Mouse (Mus musculus) lung, embryonic 15.5 days (tissue): ENCODE results near the gene Chil1. TPM values are rescaled to one million over a fixed set of nuclear protein-coding genes. Genes with fewer than 3 reads are reported as not detected.
A peak's percentile ranks its signal among the peaks of the same experiment; 100 is the strongest.

ENCODE experiments used
- ATAC-seq: fragments of 200-750 bp; cut with Nextera tagmentation; 2 replicates; pipeline ENCODE4 v1.8.0; 2017; ENCODE audit warnings: moderate number of reproducible peaks, borderline replicate concordance; ENCODE audit not compliant: low FRiP score, low TSS enrichment; ENCODE audit errors: extremely low read depth
- H3K27ac ChIP-seq: fragments of 300-500 bp; sonication (generic); 2 replicates; pipeline ENCODE4 v1.5.1; 2015; ENCODE audit warnings: moderate library complexity, mild to moderate bottlenecking, inconsistent platforms
- H3K27me3 ChIP-seq: fragments of 300-500 bp; sonication (generic); 2 replicates; pipeline ENCODE4 v1.6.1; 2015; ENCODE audit warnings: inconsistent platforms
- H3K36me3 ChIP-seq: fragments of 300-500 bp; sonication (generic); 2 replicates; pipeline ENCODE4 v1.6.1; 2015; ENCODE audit warnings: inconsistent platforms
- H3K4me1 ChIP-seq: fragments of 300-500 bp; sonication (generic); 2 replicates; pipeline ENCODE4 v1.6.1; 2015; ENCODE audit warnings: inconsistent platforms
- H3K4me2 ChIP-seq: fragments of 300-500 bp; sonication (generic); 2 replicates; pipeline ENCODE4 v1.6.1; 2015; ENCODE audit warnings: inconsistent platforms, mild to moderate bottlenecking, moderate library complexity
- H3K4me3 ChIP-seq: fragments of 300-500 bp; sonication (generic); 2 replicates; pipeline ENCODE4 v1.5.1; 2015; ENCODE audit warnings: mild to moderate bottlenecking, inconsistent platforms
- H3K9ac ChIP-seq: fragments of 300-500 bp; sonication (generic); 2 replicates; pipeline ENCODE4 v1.6.1; 2015; ENCODE audit warnings: inconsistent platforms
- H3K9me3 ChIP-seq: fragments of 300-500 bp; sonication (generic); 2 replicates; pipeline ENCODE4 v1.6.1; 2016; ENCODE audit warnings: inconsistent platforms
- WGBS: fragments of 180-500 bp; shearing (Covaris S2); methylation state at CpG from one replicate; pipeline ENCODE4 v1.1.7; 2015; 5-methylcytosine and 5-hydroxymethylcytosine counted together
- polyA plus RNA-seq: library from polyadenylated mRNA; unstranded; fragments of >200 nt; fragmentation: Nextera tagmentation; extraction: Ambion mirVana; gene quantifications from 2 replicates; pipeline ENCODE4 v1.2.1, GENCODE M21; 2015

The Chil1 gene
- 0.60 and 1.1 TPM in 2 replicates for polyA plus RNA-seq

- no peak within 1 kb of the TSS for H3K27ac ChIP-seq
- no peaks in the 10 kb centered on the region for H3K36me3 ChIP-seq
- no peak within 1 kb of the TSS for H3K4me3 ChIP-seq
- H3K27me3 ChIP-seq = no peaks in the 10 kb centered on the region
- WGBS = 50% methylated on average over 4 of the region's 4 CpGs
- H3K9me3 ChIP-seq = no peaks in the 10 kb centered on the region
- no peaks in the 10 kb centered on the region for H3K4me1 ChIP-seq
- no peak for ATAC-seq
- no peak within 1 kb of the TSS for H3K9ac ChIP-seq
- no peak within 1 kb of the TSS for H3K4me2 ChIP-seq
Measured at GRCm38 (mm10) chr1:134182025-134182424, at the start of gene Chil1. TSS of gene Chil1 (plus strand) at chr1:134182176.

GRCm38 (mm10) chr1:134133316-134133715 lies 48.7 kb upstream of the Chil1 start:
- Histone ChIP-seq H3K36me3 (no peaks in the 10 kb centered on the region), H3K4me1 (no peaks in the 10 kb centered on the region), H3K9me3 (no peaks in the 10 kb centered on the region), H3K4me3 (no peak overlapping the region), H3K9ac (no peak overlapping the region), H3K27ac (no peak overlapping the region), H3K27me3 (no peaks in the 10 kb centered on the region), H3K4me2 (no peak overlapping the region)
- WGBS = 56% methylated on average over 11 of the region's 11 CpGs
- ATAC-seq = no peak

GRCm38 (mm10) chr1:134136351-134136750 lies 45.6 kb upstream of the Chil1 start:
- H3K9me3 ChIP-seq = no peaks in the 10 kb centered on the region
- H3K4me3 ChIP-seq = no peak overlapping the region
- WGBS = 54% methylated on average over 3 of the region's 3 CpGs

GRCm38 (mm10) chr1:134138424-134138823 lies 43.6 kb upstream of the Chil1 start:
- Histone ChIP-seq H3K27ac (no peak overlapping the region), H3K27me3 (no peaks in the 10 kb centered on the region), H3K4me2 (no peak overlapping the region), H3K36me3 (no peaks in the 10 kb centered on the region), H3K9me3 (no peaks in the 10 kb centered on the region), H3K4me1 (no peaks in the 10 kb centered on the region), H3K4me3 (no peak overlapping the region), H3K9ac (no peak overlapping the region)
- ATAC-seq = no peak
- 73% methylated on average over 9 of the region's 9 CpGs for WGBS

More at GRCm38 (mm10) chr1:134136351-134136750, 45.6 kb upstream of the Chil1 start:
- Histone ChIP-seq H3K36me3 (no peaks in the 10 kb centered on the region), H3K9ac (no peak overlapping the region), H3K27ac (no peak overlapping the region), H3K27me3 (no peaks in the 10 kb centered on the region), H3K4me2 (no peak overlapping the region), H3K4me1 (no peaks in the 10 kb centered on the region)
- no peak for ATAC-seq

GRCm38 (mm10) chr1:134142363-134142794 lies 39.6 kb upstream of the Chil1 start:
- ATAC-seq = no peak
- H3K27ac ChIP-seq = no peak overlapping the region
- no peak overlapping the region for H3K9ac ChIP-seq
- H3K4me1 ChIP-seq = no peaks in the 10 kb centered on the region
- H3K9me3 ChIP-seq = no peaks in the 10 kb centered on the region
- H3K27me3 ChIP-seq = no peaks in the 10 kb centered on the region
- no peak overlapping the region for H3K4me2 ChIP-seq
- 58% methylated on average over 4 of the region's 4 CpGs for WGBS
- no peak overlapping the region for H3K4me3 ChIP-seq
- no peaks in the 10 kb centered on the region for H3K36me3 ChIP-seq

GRCm38 (mm10) chr1:134146066-134146465 lies 35.9 kb upstream of the Chil1 start:
- Histone ChIP-seq H3K9ac (no peak overlapping the region), H3K27me3 (no peaks in the 10 kb centered on the region), H3K4me2 (no peak overlapping the region), H3K9me3 (no peaks in the 10 kb centered on the region), H3K4me1 (no peaks in the 10 kb centered on the region), H3K4me3 (no peak overlapping the region), H3K27ac (no peak overlapping the region), H3K36me3 (no peaks in the 10 kb centered on the region)
- no peak for ATAC-seq
- 80% methylated on average over 8 of the region's 8 CpGs for WGBS

- WGBS = 45% methylated on average over 8 of the region's 8 CpGs
- no peak overlapping the region for H3K27ac ChIP-seq
- ATAC-seq = no peak
- no peak overlapping the region for H3K4me2 ChIP-seq
- H3K9me3 ChIP-seq = no peaks in the 10 kb centered on the region
- no peak overlapping the region for H3K9ac ChIP-seq
- H3K4me1 ChIP-seq = no peaks in the 10 kb centered on the region
- no peaks in the 10 kb centered on the region for H3K27me3 ChIP-seq
- H3K36me3 ChIP-seq = no peaks in the 10 kb centered on the region
- no peak overlapping the region for H3K4me3 ChIP-seq
Measured at GRCm38 (mm10) chr1:134150076-134150475, 31.9 kb upstream of the Chil1 start.

- H3K9me3 ChIP-seq = no peaks in the 10 kb centered on the region
- no peak overlapping the region for H3K4me2 ChIP-seq
- 92% methylated on average over 9 of the region's 9 CpGs for WGBS
- ATAC-seq = no peak
- H3K27ac ChIP-seq = no peak overlapping the region
- H3K4me1 ChIP-seq = no peaks in the 10 kb centered on the region
- no peak overlapping the region for H3K9ac ChIP-seq
- H3K36me3 ChIP-seq = no peaks in the 10 kb centered on the region
- no peaks in the 10 kb centered on the region for H3K27me3 ChIP-seq
- no peak overlapping the region for H3K4me3 ChIP-seq
Measured at GRCm38 (mm10) chr1:134150745-134151144, 31.2 kb upstream of the Chil1 start.

- 32% methylated on average over 13 of the region's 13 CpGs for WGBS
- Histone ChIP-seq H3K27ac (no peak overlapping the region), H3K4me1 (no peaks in the 10 kb centered on the region), H3K9ac (no peak overlapping the region), H3K9me3 (no peaks in the 10 kb centered on the region), H3K36me3 (no peaks in the 10 kb centered on the region), H3K4me2 (no peak overlapping the region), H3K4me3 (no peak overlapping the region), H3K27me3 (no peaks in the 10 kb centered on the region)
- ATAC-seq = peak; percentile 63; the same call in 1 of the 2 replicates
Measured at GRCm38 (mm10) chr1:134151655-134152412, 30.1 kb upstream of the Chil1 start.

- Histone ChIP-seq H3K4me3 (no peak overlapping the region), H3K9me3 (no peaks in the 10 kb centered on the region), H3K4me2 (no peak overlapping the region), H3K4me1 (no peaks in the 10 kb centered on the region), H3K36me3 (no peaks in the 10 kb centered on the region), H3K9ac (no peak overlapping the region), H3K27me3 (no peaks in the 10 kb centered on the region), H3K27ac (no peak overlapping the region)
- 60% methylated on average over 21 of the region's 21 CpGs for WGBS
- no peak for ATAC-seq
Measured at GRCm38 (mm10) chr1:134152626-134153590, 29.1 kb upstream of the Chil1 start.

GRCm38 (mm10) chr1:134154121-134154520 lies 27.9 kb upstream of the Chil1 start:
- H3K9me3 ChIP-seq = no peaks in the 10 kb centered on the region

GRCm38 (mm10) chr1:134154655-134155054 lies 27.3 kb upstream of the Chil1 start:
- H3K4me3 ChIP-seq = no peak overlapping the region
- WGBS = 57% methylated on average over 3 of the region's 3 CpGs
- no peak overlapping the region for H3K9ac ChIP-seq
- H3K27me3 ChIP-seq = no peaks in the 10 kb centered on the region
- no peaks in the 10 kb centered on the region for H3K36me3 ChIP-seq
- H3K27ac ChIP-seq = no peak overlapping the region
- no peaks in the 10 kb centered on the region for H3K9me3 ChIP-seq
- H3K4me1 ChIP-seq = no peaks in the 10 kb centered on the region
- H3K4me2 ChIP-seq = no peak overlapping the region
- ATAC-seq = no peak

More at GRCm38 (mm10) chr1:134154121-134154520, 27.9 kb upstream of the Chil1 start:
- H3K36me3 ChIP-seq = no peaks in the 10 kb centered on the region
- H3K4me2 ChIP-seq = no peak overlapping the region
- 87% methylated on average over 3 of the region's 3 CpGs for WGBS
- ATAC-seq = no peak
- no peaks in the 10 kb centered on the region for H3K4me1 ChIP-seq
- no peak overlapping the region for H3K9ac ChIP-seq
- no peak overlapping the region for H3K4me3 ChIP-seq
- H3K27ac ChIP-seq = no peak overlapping the region
- H3K27me3 ChIP-seq = no peaks in the 10 kb centered on the region
